Mouse (Mus musculus) layer of hippocampus, adult 9-11 months (tissue): ENCODE data around the gene Fkbp14.

Experiments used
- DNase-seq: peaks from one replicate; pipeline ENCODE4 v3.0.0; 2022

Fkbp14 gene

GRCm38 (mm10) chr6:54597208-54597607 lies at the start of gene Fkbp14:
Gene Fkbp14 (minus strand): TSS chr6:54597308.
- no peak for DNase-seq

GRCm38 (mm10) chr6:54643181-54643580 lies 46.1 kb upstream of the Fkbp14 start:
- no peak for DNase-seq

GRCm38 (mm10) chr6:54641953-54642352 lies 44.8 kb upstream of the Fkbp14 start:
- peak; percentile 42 for DNase-seq

- no peak for DNase-seq
Measured at GRCm38 (mm10) chr6:54639877-54640276, 42.8 kb upstream of the Fkbp14 start.

GRCm38 (mm10) chr6:54631462-54631861 lies 34.4 kb upstream of the Fkbp14 start:
- DNase-seq, result peak; percentile 40

- DNase-seq, result no peak
Measured at GRCm38 (mm10) chr6:54629734-54630133, 32.6 kb upstream of the Fkbp14 start.

GRCm38 (mm10) chr6:54628381-54628780 lies 31.3 kb upstream of the Fkbp14 start:
- DNase-seq, result no peak

- no peak for DNase-seq
Measured at GRCm38 (mm10) chr6:54620357-54620756, 23.2 kb upstream of the Fkbp14 start.

- no peak for DNase-seq
Measured at GRCm38 (mm10) chr6:54619530-54619929, 22.4 kb upstream of the Fkbp14 start.

GRCm38 (mm10) chr6:54617363-54617762 lies 20.3 kb upstream of the Fkbp14 start:
- DNase-seq, result no peak

GRCm38 (mm10) chr6:54606241-54606640 lies 9.1 kb upstream of the Fkbp14 start:
- DNase-seq, result no peak

- DNase-seq, result no peak
Measured at GRCm38 (mm10) chr6:54604001-54604715, 7.0 kb upstream of the Fkbp14 start.

GRCm38 (mm10) chr6:54602891-54603290 lies 5.8 kb upstream of the Fkbp14 start:
- no peak for DNase-seq

GRCm38 (mm10) chr6:54600681-54601347 lies 3.7 kb upstream of the Fkbp14 start:
- no peak for DNase-seq

- DNase-seq, result no peak
Measured at GRCm38 (mm10) chr6:54597711-54598110, 603 bp upstream of the Fkbp14 start.

- no peak for DNase-seq
Measured at GRCm38 (mm10) chr6:54595330-54595878, 1.7 kb downstream of the Fkbp14 start.

- peak; percentile 92 for DNase-seq
Measured at GRCm38 (mm10) chr6:54594469-54595329, 2.4 kb downstream of the Fkbp14 start, which contains the start of gene Plekha8. Gene Plekha8 (plus strand): TSS chr6:54595111.

GRCm38 (mm10) chr6:54593766-54594468 lies 3.2 kb downstream of the Fkbp14 start:
- no peak for DNase-seq

- peak; percentile 97 for DNase-seq
Measured at GRCm38 (mm10) chr6:54592938-54593535, 4.1 kb downstream of the Fkbp14 start.

GRCm38 (mm10) chr6:54591778-54592177 lies 5.3 kb downstream of the Fkbp14 start:
- DNase-seq, result no peak

- DNase-seq, result no peak
Measured at GRCm38 (mm10) chr6:54590691-54591090, 6.4 kb downstream of the Fkbp14 start.

GRCm38 (mm10) chr6:54588212-54588611 lies 8.9 kb downstream of the Fkbp14 start:
- no peak for DNase-seq
